Mouse (Mus musculus) embryonic facial prominence, embryonic 15.5 days (tissue): ENCODE measurements around the gene Tubb2b. TPM values are rescaled to one million over a fixed set of nuclear protein-coding genes. Genes with fewer than 3 reads are reported as not detected.
A peak's percentile ranks its signal among the peaks of the same experiment; 100 is the strongest.

Source experiments
- ATAC-seq: fragments of 200-750 bp; cut with Nextera tagmentation; 2 replicates; pipeline ENCODE4 v1.8.0; 2017; ENCODE audit warnings: low read depth, moderate TSS enrichment; ENCODE audit not compliant: insufficient number of reproducible peaks, low FRiP score, low TSS enrichment
- H3K27ac ChIP-seq: fragments of 300-500 bp; sonication (generic); replicated peaks from 2 replicates; pipeline ENCODE4 v1.5.1; 2015; ENCODE audit warnings: mild to moderate bottlenecking, inconsistent platforms
- H3K27me3 ChIP-seq: fragments of 300-500 bp; sonication (generic); 2 replicates; pipeline ENCODE4 v1.6.1; 2015; ENCODE audit warnings: inconsistent platforms
- H3K36me3 ChIP-seq: fragments of 300-500 bp; sonication (generic); 2 replicates; pipeline ENCODE4 v1.6.1; 2015; ENCODE audit warnings: mild to moderate bottlenecking, inconsistent platforms
- H3K4me1 ChIP-seq: fragments of 300-500 bp; sonication (generic); 2 replicates; pipeline ENCODE4 v1.6.1; 2015; ENCODE audit warnings: inconsistent platforms
- H3K4me2 ChIP-seq: fragments of 300-500 bp; sonication (generic); replicated peaks from 2 replicates; pipeline ENCODE4 v1.6.1; 2015; ENCODE audit warnings: mild to moderate bottlenecking, inconsistent platforms
- H3K4me3 ChIP-seq: fragments of 300-500 bp; sonication (generic); replicated peaks from 2 replicates; pipeline ENCODE4 v1.5.1; 2015; ENCODE audit warnings: mild to moderate bottlenecking, inconsistent platforms
- H3K9ac ChIP-seq: fragments of 300-500 bp; sonication (generic); 2 replicates; pipeline ENCODE4 v1.6.1; 2015; ENCODE audit warnings: inconsistent platforms
- H3K9me3 ChIP-seq: fragments of 300-500 bp; sonication (generic); replicated peaks from 2 replicates; pipeline ENCODE4 v1.6.1; 2016; ENCODE audit warnings: inconsistent platforms
- WGBS: fragments of 180-500 bp; shearing (Covaris S2); methylation state at CpG from one replicate; pipeline ENCODE4 v1.1.7; 2015; 5-methylcytosine and 5-hydroxymethylcytosine counted together
- polyA plus RNA-seq: library from polyadenylated mRNA; unstranded; fragments of >200 nt; fragmentation: Nextera tagmentation; extraction: Ambion mirVana; gene quantifications from 2 replicates; pipeline ENCODE4 v1.2.1, GENCODE M21; 2015

Gene Tubb2b
- polyA plus RNA-seq, 1 experiment from 2014 or later = 55.4 TPM

- ATAC-seq = no peak
- no peak overlapping the region for H3K27ac ChIP-seq
- no peak overlapping the region for H3K4me3 ChIP-seq
- no peaks in the 10 kb centered on the region for H3K36me3 ChIP-seq
- H3K9ac ChIP-seq = no peak overlapping the region
- no peaks in the 10 kb centered on the region for H3K9me3 ChIP-seq
- H3K4me1 ChIP-seq = peaks cover 47% of the 10 kb centered on the region
- WGBS = 69% methylated on average over 4 of the region's 5 CpGs
- no peak overlapping the region for H3K4me2 ChIP-seq
- no peaks in the 10 kb centered on the region for H3K27me3 ChIP-seq
Measured at GRCm38 (mm10) chr13:34153254-34154011, 23.2 kb upstream of the Tubb2b start.

- no peak overlapping the region for H3K4me3 ChIP-seq
- no peak for ATAC-seq
- 62% methylated on average over 7 of the region's 7 CpGs for WGBS
- H3K9me3 ChIP-seq = no peaks in the 10 kb centered on the region
- no peaks in the 10 kb centered on the region for H3K27me3 ChIP-seq
- no peak overlapping the region for H3K27ac ChIP-seq
- no peaks in the 10 kb centered on the region for H3K36me3 ChIP-seq
- peaks cover 47% of the 10 kb centered on the region for H3K4me1 ChIP-seq
- no peak overlapping the region for H3K4me2 ChIP-seq
- H3K9ac ChIP-seq = no peak overlapping the region
Measured at GRCm38 (mm10) chr13:34152695-34153094, 22.4 kb upstream of the Tubb2b start.

GRCm38 (mm10) chr13:34151425-34151824, 21.2 kb upstream of the Tubb2b start:
- Histone ChIP-seq H3K4me1 (peaks cover 37% of the 10 kb centered on the region), H3K4me2 (no peak overlapping the region), H3K27ac (no peak overlapping the region), H3K9ac (no peak overlapping the region), H3K4me3 (no peak overlapping the region), H3K36me3 (no peaks in the 10 kb centered on the region), H3K9me3 (no peaks in the 10 kb centered on the region), H3K27me3 (no peaks in the 10 kb centered on the region)
- ATAC-seq = no peak
- WGBS = 82% methylated on average over 1 of the region's 1 CpGs

- no peak for ATAC-seq
- Histone ChIP-seq H3K9ac (no peak overlapping the region), H3K27ac (peak overlapping the region; percentile 88; the same call in 1 of the 2 replicates)
Measured at GRCm38 (mm10) chr13:34150271-34151027, 20.2 kb upstream of the Tubb2b start.

GRCm38 (mm10) chr13:34149463-34150176, 19.4 kb upstream of the Tubb2b start:
- Histone ChIP-seq H3K36me3 (no peaks in the 10 kb centered on the region), H3K9me3 (no peaks in the 10 kb centered on the region), H3K4me3 (peak overlapping the region; percentile 51), H3K4me1 (peaks cover 31% of the 10 kb centered on the region), H3K27ac (peak overlapping the region; percentile 88), H3K9ac (peak overlapping the region; percentile 44; the same call in 1 of the 2 replicates), H3K4me2 (peak overlapping the region; percentile 73), H3K27me3 (no peaks in the 10 kb centered on the region)
- 41% methylated on average over 5 of the region's 5 CpGs for WGBS
- ATAC-seq = no peak

More at GRCm38 (mm10) chr13:34150271-34151027, 20.2 kb upstream of the Tubb2b start:
- WGBS = 8% methylated on average over 19 of the region's 19 CpGs
- H3K4me3 ChIP-seq = peak overlapping the region; percentile 10; the same call in 1 of the 2 replicates
- no peaks in the 10 kb centered on the region for H3K27me3 ChIP-seq
- no peaks in the 10 kb centered on the region for H3K36me3 ChIP-seq
- H3K9me3 ChIP-seq = no peaks in the 10 kb centered on the region
- H3K4me1 ChIP-seq = peaks cover 33% of the 10 kb centered on the region
- peak overlapping the region; percentile 32 for H3K4me2 ChIP-seq

GRCm38 (mm10) chr13:34148767-34149392, 18.6 kb upstream of the Tubb2b start:
- Histone ChIP-seq H3K27ac (peak overlapping the region; percentile 88), H3K4me1 (peaks cover 23% of the 10 kb centered on the region), H3K4me2 (peak overlapping the region; percentile 73), H3K36me3 (no peaks in the 10 kb centered on the region), H3K9me3 (no peaks in the 10 kb centered on the region), H3K9ac (peak overlapping the region; percentile 44), H3K27me3 (no peaks in the 10 kb centered on the region), H3K4me3 (peak overlapping the region; percentile 51)
- WGBS = 2% methylated on average over 23 of the region's 23 CpGs
- ATAC-seq = peak; percentile 74

GRCm38 (mm10) chr13:34148181-34148580, 17.9 kb upstream of the Tubb2b start:
- no peaks in the 10 kb centered on the region for H3K27me3 ChIP-seq
- H3K36me3 ChIP-seq = no peaks in the 10 kb centered on the region
- peaks cover 18% of the 10 kb centered on the region for H3K4me1 ChIP-seq
- WGBS = 73% methylated on average over 3 of the region's 3 CpGs
- peak overlapping the region; percentile 88; the same call in 1 of the 2 replicates for H3K27ac ChIP-seq
- peak overlapping the region; percentile 51; the same call in 1 of the 2 replicates for H3K4me3 ChIP-seq
- H3K9ac ChIP-seq = no peak overlapping the region
- no peaks in the 10 kb centered on the region for H3K9me3 ChIP-seq
- no peak for ATAC-seq
- H3K4me2 ChIP-seq = no peak overlapping the region

GRCm38 (mm10) chr13:34146916-34147315, 16.6 kb upstream of the Tubb2b start:
- Histone ChIP-seq H3K4me1 (peaks cover 18% of the 10 kb centered on the region), H3K27ac (no peak overlapping the region), H3K36me3 (no peaks in the 10 kb centered on the region), H3K9me3 (no peaks in the 10 kb centered on the region), H3K9ac (no peak overlapping the region), H3K4me2 (no peak overlapping the region), H3K27me3 (no peaks in the 10 kb centered on the region), H3K4me3 (no peak overlapping the region)
- 52% methylated on average over 3 of the region's 3 CpGs for WGBS
- ATAC-seq = no peak

GRCm38 (mm10) chr13:34143389-34143788, 13.1 kb upstream of the Tubb2b start:
- ATAC-seq = 0 out of 2 replicates have a peak, but pooled peaks have one; percentile 29
- Histone ChIP-seq H3K4me3 (no peak overlapping the region), H3K9ac (no peak overlapping the region), H3K36me3 (no peaks in the 10 kb centered on the region), H3K27me3 (no peaks in the 10 kb centered on the region), H3K4me2 (no peak overlapping the region), H3K27ac (no peak overlapping the region), H3K9me3 (no peaks in the 10 kb centered on the region), H3K4me1 (no peaks in the 10 kb centered on the region)
- 40% methylated on average over 5 of the region's 5 CpGs for WGBS

GRCm38 (mm10) chr13:34136605-34137004, 6.3 kb upstream of the Tubb2b start:
- no peaks in the 10 kb centered on the region for H3K36me3 ChIP-seq
- H3K27me3 ChIP-seq = peaks cover 6% of the 10 kb centered on the region; the same call in 1 of the 2 replicates
- H3K9ac ChIP-seq = no peak overlapping the region
- ATAC-seq = 0 out of 2 replicates have a peak, but pooled peaks have one; percentile 74
- no peak overlapping the region for H3K4me3 ChIP-seq
- WGBS = 21% methylated on average over 7 of the region's 7 CpGs
- H3K4me1 ChIP-seq = peaks cover 32% of the 10 kb centered on the region
- H3K9me3 ChIP-seq = no peaks in the 10 kb centered on the region
- peak overlapping the region; percentile 48 for H3K27ac ChIP-seq
- H3K4me2 ChIP-seq = no peak overlapping the region
